Mouse (Mus musculus) natural killer cell, adult 2 months (primary cell): Measurements from ENCODE around the gene Lpo.

Source experiments
- DNase-seq, 2 experiments: peaks; one replicate each; pipeline ENCODE4 v3.0.0; 2022; ENCODE audit warnings: low spot score in 2 of 2

Gene Lpo

DNA sequence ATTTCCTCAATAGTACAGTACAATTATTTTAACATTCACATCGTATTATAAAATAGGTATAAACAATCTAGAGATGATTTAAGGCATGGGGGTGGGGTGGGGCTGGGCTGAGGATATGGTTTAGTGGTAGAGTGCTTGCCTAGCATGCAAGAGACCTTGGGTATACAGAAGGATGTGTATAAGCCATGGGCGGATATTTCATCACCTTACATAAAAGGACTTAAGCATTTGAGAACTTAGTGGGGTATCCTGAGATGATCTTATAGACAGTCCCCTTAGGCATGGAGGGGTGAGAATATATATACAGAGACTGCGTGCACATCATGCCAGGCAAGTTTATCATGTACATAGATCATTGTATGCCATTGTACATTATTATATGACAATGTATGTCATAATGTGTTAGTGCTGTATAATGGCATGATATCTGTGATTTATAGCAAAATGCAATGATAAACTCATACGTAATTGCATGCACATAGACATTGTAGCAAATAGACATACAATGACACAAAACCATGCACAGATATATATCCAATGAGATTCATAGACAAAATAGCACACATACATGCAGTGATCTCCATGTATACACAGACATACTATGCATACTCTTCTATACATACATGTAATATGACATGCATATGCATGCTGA is 69.0 kb downstream of the Lpo start:
- peak; percentile 36 to 56 for DNase-seq

DNA sequence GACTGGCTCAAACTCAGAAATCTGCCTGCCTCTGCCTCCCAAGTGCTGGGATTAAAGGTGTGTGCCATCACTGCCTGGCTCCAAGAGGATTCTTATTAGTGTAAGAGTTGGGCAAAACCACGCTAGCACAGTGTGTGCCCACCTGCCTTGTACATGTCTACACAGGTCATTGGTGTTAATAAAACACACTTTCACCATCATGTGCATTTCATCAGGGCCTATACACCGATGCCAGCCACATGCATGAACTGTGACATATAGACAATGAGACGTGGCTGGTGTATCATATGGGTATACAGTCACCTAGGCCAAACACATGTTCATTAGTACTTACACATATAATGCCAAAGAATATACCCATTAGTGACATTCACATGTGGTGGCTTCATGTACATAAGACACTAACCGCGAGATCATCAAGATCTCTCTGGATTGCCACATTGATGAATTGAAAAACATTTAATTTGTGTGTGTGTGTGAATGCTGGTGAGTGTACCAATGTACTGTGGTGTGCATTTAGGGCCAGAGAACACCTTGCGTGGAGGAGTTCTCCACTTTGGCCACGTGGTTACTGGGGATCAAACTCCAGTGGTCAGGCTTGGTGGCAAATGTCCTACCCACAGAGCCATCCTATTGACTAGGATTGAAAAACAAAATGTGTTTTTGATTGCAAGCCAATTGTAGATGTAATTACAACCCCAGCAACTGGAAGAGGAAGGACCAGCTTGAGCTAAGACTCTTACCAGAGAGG is 69.8 kb downstream of the Lpo start:
- peak; percentile 63 to 73 for DNase-seq

DNA sequence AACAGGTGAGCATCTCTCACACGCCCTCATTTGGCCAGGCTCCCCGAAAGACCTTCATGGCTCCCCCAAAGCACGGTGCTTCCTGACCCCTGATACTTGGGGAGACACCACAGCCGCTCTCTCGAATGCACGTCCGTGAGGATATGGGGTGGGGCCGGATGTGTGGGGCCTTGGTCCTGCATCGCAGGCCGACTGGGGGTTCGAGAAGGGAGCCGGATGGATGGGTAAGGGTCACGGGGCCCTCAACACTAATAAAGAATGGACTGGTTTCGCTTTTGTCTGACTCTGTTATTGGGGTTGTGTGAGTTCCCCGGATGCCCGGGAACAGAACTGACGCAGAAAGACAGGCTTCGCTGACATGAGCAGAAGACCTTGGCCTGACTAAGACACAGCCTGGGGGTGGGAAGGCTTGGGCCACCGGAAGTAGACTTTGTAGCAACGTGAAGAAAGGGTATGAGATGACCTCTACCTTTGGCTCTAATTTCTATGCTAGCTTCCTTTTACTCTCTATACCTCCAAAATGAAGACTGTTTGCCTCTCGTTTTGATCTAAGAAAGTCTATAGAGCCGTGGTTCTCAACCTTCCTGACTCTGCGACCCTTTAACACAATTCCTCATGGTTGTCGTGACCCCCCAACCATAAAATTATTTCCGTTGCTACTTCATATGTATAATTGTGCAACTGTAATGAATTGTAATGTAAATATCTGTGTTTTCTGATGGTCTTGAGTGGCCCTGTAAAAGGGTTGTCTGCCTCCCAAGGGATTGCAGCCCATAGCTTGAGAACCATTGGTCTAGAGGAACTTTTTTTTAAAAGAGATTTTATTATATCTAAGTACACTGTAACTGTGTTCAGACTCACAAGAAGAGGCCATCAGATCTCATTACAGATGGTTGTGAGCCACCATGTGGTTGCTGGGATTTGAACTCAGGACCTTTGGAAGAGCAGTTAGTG is 70.8 kb downstream of the Lpo start:
- peak; percentile 69 to 72 for DNase-seq
